In the genomic region with DNA sequence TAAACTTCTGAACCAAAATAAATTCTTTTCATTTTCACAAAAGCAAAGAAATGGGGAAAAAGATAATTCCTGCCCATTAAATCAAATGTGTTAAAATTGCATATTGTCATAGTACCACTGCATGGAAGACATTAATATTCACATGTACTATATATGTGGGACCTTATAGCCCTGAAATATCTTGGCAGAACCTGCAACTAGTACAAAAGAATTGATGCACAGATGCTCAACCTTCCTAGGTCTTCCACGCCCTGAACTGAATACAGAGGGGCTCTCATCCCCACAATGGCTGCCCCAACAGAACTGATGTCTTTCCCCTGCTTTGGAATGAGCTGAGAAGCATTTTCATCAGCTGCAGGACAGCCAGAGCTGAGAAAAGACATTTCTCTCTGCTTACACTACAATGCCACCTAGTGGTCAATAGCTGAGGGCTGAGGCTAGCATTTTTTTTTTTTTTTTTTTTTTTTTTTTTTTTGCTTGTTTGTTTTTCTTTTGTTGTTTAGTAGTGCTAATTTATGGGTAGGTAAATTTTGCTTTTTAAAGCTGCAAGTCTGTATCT, we compare ENCODE assay signal across 8 mouse cellular contexts.
A peak's percentile ranks its signal among the peaks of the same experiment; 100 is the strongest.
DNase-seq lines count a peak whose midpoint lies in the region; ATAC-seq and TF ChIP-seq lines count a peak whose summit lies in the region.

No protein-coding gene starts in this region.

- peak; percentile 85 for TF ChIP-seq CTCF in intestine, postnatal 0 days (IDR thresholded peaks at IDR 0.05; ENCODE audit: low read depth)
- TF ChIP-seq CTCF in stomach, postnatal 0 days (IDR thresholded peaks at IDR 0.05; ENCODE audit: low read depth), result peak; percentile 86

- WGBS in intestine, postnatal 0 days, result 3% methylated on average over 1 of the region's 1 CpGs
- WGBS in intestine, embryonic 15.5 days, result 15% methylated on average over 1 of the region's 1 CpGs
- WGBS in kidney, embryonic 14.5 days, result 21% methylated on average over 1 of the region's 1 CpGs
- 11% methylated on average over 1 of the region's 1 CpGs for WGBS in stomach, postnatal 0 days

- peak; percentile 16 for DNase-seq in Muller cell, postnatal 12 days (ENCODE audit: inconsistent ontology term)
- peak; percentile 80 for DNase-seq in embryo, embryonic 10 days (ENCODE audit: low spot score)
- DNase-seq in stomach, postnatal 0 days (ENCODE audit: low spot score), result no peak
- no peak for DNase-seq in thymus, postnatal 36 days

- no peaks in the 10 kb centered on the region for H3K4me1 ChIP-seq in intestine, postnatal 0 days (replicated peaks; ENCODE audit: control insufficient read depth, insufficient read depth, low read length)
- H3K4me1 ChIP-seq in intestine, embryonic 15.5 days (replicated peaks), result no peaks in the 10 kb centered on the region
- no peaks in the 10 kb centered on the region for H3K4me1 ChIP-seq in kidney, embryonic 14.5 days (ENCODE audit: control insufficient read depth, insufficient read depth, low read length)
- no peaks in the 10 kb centered on the region for H3K4me1 ChIP-seq in stomach, postnatal 0 days (replicated peaks; ENCODE audit: control insufficient read depth, insufficient read depth)

- H3K9ac ChIP-seq in intestine, postnatal 0 days (ENCODE audit: low read depth, low read length), result no peak overlapping the region
- no peak overlapping the region for H3K9ac ChIP-seq in intestine, embryonic 15.5 days
- H3K9ac ChIP-seq in kidney, embryonic 14.5 days (ENCODE audit: low read depth, low read length), result no peak overlapping the region
- no peak overlapping the region for H3K9ac ChIP-seq in stomach, postnatal 0 days (ENCODE audit: low read length)

- no peak for TF ChIP-seq EP300 in stomach, postnatal 0 days (optimal IDR thresholded peaks at IDR 0.05)

- ATAC-seq in intestine, postnatal 0 days, result no peak
- ATAC-seq in intestine, embryonic 15.5 days, result no peak
- peak; percentile 71; the same call in 1 of the 2 replicates for ATAC-seq in kidney, embryonic 14.5 days (ENCODE audit: low FRiP score, low TSS enrichment)
- peak; percentile 81 for ATAC-seq in megakaryocyte, adult 5-6 weeks (ENCODE audit: poor library complexity, severe bottlenecking)
- no peak for ATAC-seq in stomach, postnatal 0 days (ENCODE audit: low FRiP score, low TSS enrichment)

- no peak overlapping the region for H3K4me3 ChIP-seq in intestine, postnatal 0 days (ENCODE audit: low read depth, low read length)
- H3K4me3 ChIP-seq in intestine, embryonic 15.5 days (replicated peaks), result no peak overlapping the region
- H3K4me3 ChIP-seq in kidney, embryonic 14.5 days (ENCODE audit: low read length), result no peak overlapping the region
- H3K4me3 ChIP-seq in stomach, postnatal 0 days (ENCODE audit: low read depth, low read length), result no peak overlapping the region

- no peak overlapping the region for H3K4me2 ChIP-seq in intestine, postnatal 0 days (replicated peaks; ENCODE audit: low read depth)
- no peak overlapping the region for H3K4me2 ChIP-seq in intestine, embryonic 15.5 days (replicated peaks)
- no peak overlapping the region for H3K4me2 ChIP-seq in kidney, embryonic 14.5 days (replicated peaks; ENCODE audit: low read depth, low read length)
- no peak overlapping the region for H3K4me2 ChIP-seq in stomach, postnatal 0 days (replicated peaks; ENCODE audit: low read depth)

- no peaks in the 10 kb centered on the region for H3K36me3 ChIP-seq in intestine, postnatal 0 days (ENCODE audit: control insufficient read depth, insufficient read depth)
- H3K36me3 ChIP-seq in intestine, embryonic 15.5 days, result no peaks in the 10 kb centered on the region
- H3K36me3 ChIP-seq in kidney, embryonic 14.5 days (ENCODE audit: control insufficient read depth, insufficient read depth, low read length), result no peaks in the 10 kb centered on the region
- no peaks in the 10 kb centered on the region for H3K36me3 ChIP-seq in stomach, postnatal 0 days (ENCODE audit: control insufficient read depth, insufficient read depth, low read length)

- H3K27ac ChIP-seq in intestine, postnatal 0 days (ENCODE audit: low read depth, low read length), result no peak overlapping the region
- no peak overlapping the region for H3K27ac ChIP-seq in intestine, embryonic 15.5 days
- H3K27ac ChIP-seq in kidney, embryonic 14.5 days (ENCODE audit: low read depth, low read length), result no peak overlapping the region
- H3K27ac ChIP-seq in stomach, postnatal 0 days (replicated peaks), result no peak overlapping the region

- H3K9me3 ChIP-seq in intestine, postnatal 0 days (ENCODE audit: control insufficient read depth), result no peaks in the 10 kb centered on the region
- H3K9me3 ChIP-seq in intestine, embryonic 15.5 days, result no peaks in the 10 kb centered on the region
- no peaks in the 10 kb centered on the region for H3K9me3 ChIP-seq in kidney, embryonic 14.5 days (ENCODE audit: control insufficient read depth, low read length)
- no peaks in the 10 kb centered on the region for H3K9me3 ChIP-seq in stomach, postnatal 0 days (ENCODE audit: control insufficient read depth, low read length)

- no peaks in the 10 kb centered on the region for H3K27me3 ChIP-seq in intestine, postnatal 0 days (replicated peaks; ENCODE audit: control insufficient read depth, insufficient read depth, low read length)
- H3K27me3 ChIP-seq in intestine, embryonic 15.5 days (replicated peaks), result no peaks in the 10 kb centered on the region
- no peaks in the 10 kb centered on the region for H3K27me3 ChIP-seq in kidney, embryonic 14.5 days (ENCODE audit: control insufficient read depth, insufficient read depth, low read length)
- no peaks in the 10 kb centered on the region for H3K27me3 ChIP-seq in stomach, postnatal 0 days (ENCODE audit: control insufficient read depth, insufficient read depth, low read length)

Comparison
In these comparisons a context has a peak if more than half of its experiments do, and no peak if none do; other contexts are left out.
1. ATAC-seq: peak in kidney, embryonic 14.5 days (single experiment) and megakaryocyte, adult 5-6 weeks (single experiment); none in intestine, postnatal 0 days (single experiment), intestine, embryonic 15.5 days (single experiment) and stomach, postnatal 0 days (single experiment).
2. DNase-seq: peak in Muller cell, postnatal 12 days (single experiment) and embryo, embryonic 10 days (single experiment); none in stomach, postnatal 0 days (single experiment) and thymus, postnatal 36 days (0 of 2).